In genomic region chr12:40040067-40040466, GRCm38 (mm10) we compare ENCODE assay signal across 9 mouse cellular contexts. TPM values are rescaled to one million over a fixed set of nuclear protein-coding genes. Genes with fewer than 3 reads are reported as not detected.
A peak's percentile ranks its signal among the peaks of the same experiment; 100 is the strongest.
DNase-seq lines count a peak whose midpoint lies in the region; ATAC-seq and TF ChIP-seq lines count a peak whose summit lies in the region.
"Had no signal": no experiment of that assay in that cellular context is flagged by ENCODE, and none has a peak within 500 bp of the region (broad histone marks: within the 10 kb centered on the region; RNA-seq: fewer than 3 reads in every experiment).

No protein-coding gene starts in this region.

- peaks cover 2% of the 10 kb centered on the region; the same call in 1 of the 2 replicates for H3K36me3 ChIP-seq in small intestine, adult 2 months (ENCODE audit: control insufficient read depth, insufficient read depth, low read length)
- no peaks in the 10 kb centered on the region for H3K36me3 ChIP-seq in forebrain, embryonic 12.5 days (replicated peaks)
- H3K36me3 ChIP-seq: heart, embryonic 15.5 days had no signal

- TF ChIP-seq POLR2A in small intestine, adult 2 months (IDR thresholded peaks at IDR 0.05; ENCODE audit: low read depth, low read length) = no peak

- H3K4me2 ChIP-seq in forebrain, embryonic 12.5 days = no peak overlapping the region
- H3K4me2 ChIP-seq: heart, embryonic 15.5 days had no signal

- no peak overlapping the region for H3K9ac ChIP-seq in forebrain, embryonic 12.5 days
- H3K9ac ChIP-seq: heart, embryonic 15.5 days had no signal

- DNase-seq in cerebellum, postnatal 10 days = peak; percentile 22 to 29
- DNase-seq in left cerebral cortex, postnatal 14 days (ENCODE audit: low spot score in 2 of 2) = peak; percentile 18 to 42
- no peak for DNase-seq in left cerebral cortex, adult 8-10 months (ENCODE audit: low spot score in 2 of 2)
- DNase-seq in R1 (ENCODE audit: low read depth, low spot score) = peak; percentile 73
- peak; percentile 76 for DNase-seq in induced T-regulatory cell, adult 2 months (ENCODE audit: low read depth)

- H3K4me1 ChIP-seq in small intestine, adult 2 months (ENCODE audit: control insufficient read depth, insufficient read depth, insufficient read length, low read length) = peaks cover 3% of the 10 kb centered on the region; the same call in 1 of the 2 replicates
- peaks cover 9% of the 10 kb centered on the region for H3K4me1 ChIP-seq in forebrain, embryonic 12.5 days

- H3K9me3 ChIP-seq in forebrain, embryonic 12.5 days = no peaks in the 10 kb centered on the region
- H3K9me3 ChIP-seq: heart, embryonic 15.5 days had no signal

- ATAC-seq in cerebellum, adult (ENCODE audit: insufficient number of reproducible peaks, low FRiP score, low TSS enrichment) = no peak
- ATAC-seq in forebrain, embryonic 12.5 days (ENCODE audit: low FRiP score) = no peak

- no peak overlapping the region for H3K4me3 ChIP-seq in small intestine, adult 2 months (ENCODE audit: low read depth, low read length)
- no peak overlapping the region for H3K4me3 ChIP-seq in forebrain, embryonic 12.5 days (replicated peaks)
- H3K4me3 ChIP-seq: heart, embryonic 15.5 days had no signal

- peak; percentile 41; the same call in 1 of the 2 replicates for TF ChIP-seq CTCF in small intestine, adult 2 months (IDR thresholded peaks at IDR 0.05; ENCODE audit: extremely low read depth, insufficient read length, insufficient replicate concordance, low read depth, low read length)

- no peaks in the 10 kb centered on the region for H3K27me3 ChIP-seq in small intestine, adult 2 months (ENCODE audit: control insufficient read depth, insufficient read depth, low read length)
- 0 out of 2 replicates have a peak, but pooled peaks cover 3% of the 10 kb centered on the region for H3K27me3 ChIP-seq in forebrain, embryonic 12.5 days
- H3K27me3 ChIP-seq: heart, embryonic 15.5 days had no signal

- no peak overlapping the region for H3K27ac ChIP-seq in small intestine, adult 2 months (ENCODE audit: insufficient read depth, low read depth, low read length)
- H3K27ac ChIP-seq in forebrain, embryonic 12.5 days = no peak overlapping the region
- H3K27ac ChIP-seq: heart, embryonic 15.5 days had no signal

- intact Hi-C loops in left cerebral cortex, postnatal 14 days (cut with DNase I) = loop anchor here (1.0 kb wide), 1 partner anchor 530 kb away; no protein-coding TSS in a partner anchor

RNA-seq across cellular contexts. Expression of gene Arl4a, which starts 2.2 kb away (rescaled TPM):
- 10 to 100 TPM; 51.7 to 57.5 TPM for total RNA-seq in left cerebral cortex, postnatal 14 days (2021)
- 10 to 100 TPM; 39.2 to 44.6 (median 40.7) TPM for total RNA-seq in left cerebral cortex, adult 8-10 months (2022)
- polyA plus RNA-seq in small intestine, adult 2 months (2012; rRNA removed) = 1.4 and 4.3 TPM in 2 replicates
- polyA plus RNA-seq in forebrain, embryonic 12.5 days (2016; fragmentation: Nextera tagmentation; extraction: Ambion mirVana) = 64.5 and 70.5 TPM in 2 replicates

Comparison
In these comparisons a context has a peak if more than half of its experiments do, and no peak if none do; other contexts are left out.
1. DNase-seq: peak in cerebellum, postnatal 10 days (2 of 2), left cerebral cortex, postnatal 14 days (2 of 2), R1 (single experiment) and induced T-regulatory cell, adult 2 months (single experiment); none in left cerebral cortex, adult 8-10 months (0 of 2).